Mouse (Mus musculus): ENCODE data around the gene AI182371.

GRCm38 (mm10) chr2:35131491-35131890 is 30.1 kb upstream of the AI182371 start:
- TF ChIP-seq CTCF (IDR thresholded peaks at IDR 0.05; ENCODE audit: low read depth, low read length) (no peak), POLR2A (IDR thresholded peaks at IDR 0.05; ENCODE audit: insufficient read depth, low read length) (no peak), EP300 (IDR thresholded peaks at IDR 0.05; ENCODE audit: insufficient read depth, low read depth, low read length) (no peak)

Data from ES-Bruce4 (cell line).